Mouse (Mus musculus): ENCODE measurements around the gene Serpinb3c. TPM values are rescaled to one million over a fixed set of nuclear protein-coding genes. Genes with fewer than 3 reads are reported as not detected.
"Not testable (repeated sequence)": the region's sequence is repeated elsewhere in the genome, so short reads cannot be mapped to it uniquely, and the experiment has no call there.

Serpinb3c gene
- total RNA-seq (2017): not detected in 2 replicates

GRCm38 (mm10) chr1:107278261-107278660 lies at the start of gene Serpinb3c, which contains the start of gene Serpinb3b:
Gene Serpinb3c (minus strand): TSS chr1:107278371.
Gene Serpinb3b (minus strand): TSS chr1:107278361.
- ATAC-seq (replicated peaks; ENCODE audit: low read depth, poor library complexity, severe bottlenecking): not testable (repeated sequence)

DNA sequence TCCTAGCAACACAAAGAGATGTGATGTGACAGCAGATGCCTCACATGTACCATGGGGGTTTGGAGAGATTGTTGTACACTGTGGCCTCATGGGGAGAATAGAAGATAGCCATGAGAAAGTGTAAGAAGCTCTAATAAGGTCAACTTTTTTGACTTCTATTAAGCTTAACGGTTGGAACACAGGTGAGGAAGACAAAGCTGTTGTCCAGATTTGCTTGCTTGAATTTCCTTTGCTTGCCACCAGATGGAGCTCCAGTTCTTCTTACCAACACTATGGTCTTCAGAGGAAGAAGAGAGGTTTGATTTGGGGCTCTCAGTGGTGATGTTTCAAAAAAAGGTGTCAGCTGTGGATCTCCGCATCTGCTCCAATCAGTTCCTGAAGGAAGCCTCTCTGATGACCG lies 35.0 kb downstream of the Serpinb3c start:
- ATAC-seq (replicated peaks; ENCODE audit: low read depth, poor library complexity, severe bottlenecking): peak; percentile 95

Other genes with a start within 250 kb of the Serpinb3c start
- gene Serpinb3a, start 226.1 kb downstream of the Serpinb3c start, total RNA-seq (2017): not detected in 2 replicates
- not detected in 2 replicates for gene Serpinb3d, start 194.9 kb downstream of the Serpinb3c start, total RNA-seq (2017)
- gene Serpinb3b, start within 50 bp of the Serpinb3c start, total RNA-seq (2017): not detected in 2 replicates
- gene Serpinb11, start 82.8 kb upstream of the Serpinb3c start, total RNA-seq (2017): not detected in 2 replicates
- gene Serpinb7, start 121.3 kb upstream of the Serpinb3c start, total RNA-seq (2017): not detected in 2 replicates
- gene Serpinb2, start 233.1 kb upstream of the Serpinb3c start, total RNA-seq (2017): not detected in 2 replicates